Mouse (Mus musculus): ENCODE data around the gene Tlcd1. TPM values are rescaled to one million over a fixed set of nuclear protein-coding genes. Genes with fewer than 3 reads are reported as not detected.

Gene Tlcd1
- polyA plus RNA-seq, 1 experiment from 2014 or later: 52.5 TPM

GRCm38 (mm10) chr11:78177437-78177836, 926 bp downstream of the Tlcd1 start:
- H3K9ac ChIP-seq (ENCODE audit: low read depth, low read length): peak overlapping the region; percentile 95
- peaks cover 24% of the 10 kb centered on the region for H3K4me1 ChIP-seq (replicated peaks; ENCODE audit: control insufficient read depth, insufficient read depth, low read length)
- no peaks in the 10 kb centered on the region for H3K27me3 ChIP-seq (replicated peaks; ENCODE audit: control insufficient read depth, insufficient read depth, low read length)
- H3K36me3 ChIP-seq (ENCODE audit: control insufficient read depth, insufficient read depth, low read length): peaks cover 26% of the 10 kb centered on the region
- H3K9me3 ChIP-seq (ENCODE audit: control insufficient read depth, low read length): no peaks in the 10 kb centered on the region
- peak overlapping the region; percentile 98 for H3K4me3 ChIP-seq (ENCODE audit: low read depth, low read length)
- DNase-seq (ENCODE audit: low spot score) (no peak), ATAC-seq (replicated peaks; ENCODE audit: low FRiP score) (peak; percentile 11; the same call in 1 of the 2 replicates)
- WGBS: under 1% methylated on average over 10 of the region's 10 CpGs
- peak overlapping the region; percentile 92 for H3K4me2 ChIP-seq
- H3K27ac ChIP-seq (ENCODE audit: low read depth, low read length): peak overlapping the region; percentile 98

- Histone ChIP-seq H3K36me3 (ENCODE audit: control insufficient read depth, insufficient read depth, low read length) (peaks cover 26% of the 10 kb centered on the region), H3K9ac (ENCODE audit: low read depth, low read length) (peak overlapping the region; percentile 95), H3K4me1 (replicated peaks; ENCODE audit: control insufficient read depth, insufficient read depth, low read length) (peaks cover 24% of the 10 kb centered on the region), H3K4me2 (peak overlapping the region; percentile 92), H3K4me3 (ENCODE audit: low read depth, low read length) (peak overlapping the region; percentile 98), H3K9me3 (ENCODE audit: control insufficient read depth, low read length) (no peaks in the 10 kb centered on the region), H3K27ac (ENCODE audit: low read depth, low read length) (peak overlapping the region; percentile 98), H3K27me3 (replicated peaks; ENCODE audit: control insufficient read depth, insufficient read depth, low read length) (no peaks in the 10 kb centered on the region)
- ATAC-seq (replicated peaks; ENCODE audit: low FRiP score) (peak; percentile 78), DNase-seq (ENCODE audit: low spot score) (peak; percentile 96)
- WGBS: under 1% methylated on average over 70 of the region's 84 CpGs
These were observed 1.7 kb downstream of the Tlcd1 start for GRCm38 (mm10) chr11:78177903-78178858.

- no peaks in the 10 kb centered on the region for H3K9me3 ChIP-seq (ENCODE audit: control insufficient read depth, low read length)
- H3K4me3 ChIP-seq (ENCODE audit: low read depth, low read length): peak overlapping the region; percentile 98
- H3K36me3 ChIP-seq (ENCODE audit: control insufficient read depth, insufficient read depth, low read length): peaks cover 26% of the 10 kb centered on the region
- peaks cover 24% of the 10 kb centered on the region for H3K4me1 ChIP-seq (replicated peaks; ENCODE audit: control insufficient read depth, insufficient read depth, low read length)
- peak overlapping the region; percentile 95 for H3K9ac ChIP-seq (ENCODE audit: low read depth, low read length)
- peak overlapping the region; percentile 98 for H3K27ac ChIP-seq (ENCODE audit: low read depth, low read length)
- H3K4me2 ChIP-seq: peak overlapping the region; percentile 92
- ATAC-seq (replicated peaks; ENCODE audit: low FRiP score) (peak; percentile 6; the same call in 1 of the 2 replicates), DNase-seq (ENCODE audit: low spot score) (peak; percentile 88)
- 1% methylated on average over 29 of the region's 29 CpGs for WGBS
- H3K27me3 ChIP-seq (replicated peaks; ENCODE audit: control insufficient read depth, insufficient read depth, low read length): no peaks in the 10 kb centered on the region
These were observed 2.4 kb downstream of the Tlcd1 start for GRCm38 (mm10) chr11:78178859-78179437.

GRCm38 (mm10) chr11:78179438-78179999, 3.0 kb downstream of the Tlcd1 start:
- H3K4me3 ChIP-seq (ENCODE audit: low read depth, low read length): peak overlapping the region; percentile 98
- 14% methylated on average over 8 of the region's 8 CpGs for WGBS
- peaks cover 26% of the 10 kb centered on the region for H3K36me3 ChIP-seq (ENCODE audit: control insufficient read depth, insufficient read depth, low read length)
- peak overlapping the region; percentile 92 for H3K4me2 ChIP-seq
- no peaks in the 10 kb centered on the region for H3K27me3 ChIP-seq (replicated peaks; ENCODE audit: control insufficient read depth, insufficient read depth, low read length)
- H3K4me1 ChIP-seq (replicated peaks; ENCODE audit: control insufficient read depth, insufficient read depth, low read length): peaks cover 24% of the 10 kb centered on the region
- ATAC-seq (replicated peaks; ENCODE audit: low FRiP score) (no peak), DNase-seq (ENCODE audit: low spot score) (no peak)
- peak overlapping the region; percentile 98 for H3K27ac ChIP-seq (ENCODE audit: low read depth, low read length)
- H3K9me3 ChIP-seq (ENCODE audit: control insufficient read depth, low read length): no peaks in the 10 kb centered on the region
- peak overlapping the region; percentile 95 for H3K9ac ChIP-seq (ENCODE audit: low read depth, low read length)

- peaks cover 26% of the 10 kb centered on the region for H3K36me3 ChIP-seq (ENCODE audit: control insufficient read depth, insufficient read depth, low read length)
- WGBS: 35% methylated on average over 6 of the region's 6 CpGs
- DNase-seq (ENCODE audit: low spot score): no peak
- H3K27ac ChIP-seq (ENCODE audit: low read depth, low read length): peak overlapping the region; percentile 56
- H3K9me3 ChIP-seq (ENCODE audit: control insufficient read depth, low read length): no peaks in the 10 kb centered on the region
- peak overlapping the region; percentile 92 for H3K4me2 ChIP-seq
- peaks cover 20% of the 10 kb centered on the region for H3K4me1 ChIP-seq (replicated peaks; ENCODE audit: control insufficient read depth, insufficient read depth, low read length)
- peak overlapping the region; percentile 98 for H3K4me3 ChIP-seq (ENCODE audit: low read depth, low read length)
- peak overlapping the region; percentile 95 for H3K9ac ChIP-seq (ENCODE audit: low read depth, low read length)
- no peak for ATAC-seq (replicated peaks; ENCODE audit: low FRiP score)
- H3K27me3 ChIP-seq (replicated peaks; ENCODE audit: control insufficient read depth, insufficient read depth, low read length): no peaks in the 10 kb centered on the region
These were observed 3.7 kb downstream of the Tlcd1 start for GRCm38 (mm10) chr11:78180081-78180761.

GRCm38 (mm10) chr11:78181830-78182357, 5.4 kb downstream of the Tlcd1 start:
- H3K4me2 ChIP-seq: peak overlapping the region; percentile 92
- no peak for ATAC-seq (replicated peaks; ENCODE audit: low FRiP score)
- H3K27me3 ChIP-seq (replicated peaks; ENCODE audit: control insufficient read depth, insufficient read depth, low read length): peaks cover 5% of the 10 kb centered on the region
- peaks cover 15% of the 10 kb centered on the region for H3K4me1 ChIP-seq (replicated peaks; ENCODE audit: control insufficient read depth, insufficient read depth, low read length)
- no peaks in the 10 kb centered on the region for H3K9me3 ChIP-seq (ENCODE audit: control insufficient read depth, low read length)
- peaks cover 26% of the 10 kb centered on the region for H3K36me3 ChIP-seq (ENCODE audit: control insufficient read depth, insufficient read depth, low read length)
- H3K9ac ChIP-seq (ENCODE audit: low read depth, low read length): peak overlapping the region; percentile 93
- peak overlapping the region; percentile 95 for H3K27ac ChIP-seq (ENCODE audit: low read depth, low read length)
- WGBS: 26% methylated on average over 2 of the region's 2 CpGs
- DNase-seq (ENCODE audit: low spot score): no peak
- peak overlapping the region; percentile 98 for H3K4me3 ChIP-seq (ENCODE audit: low read depth, low read length)

- Histone ChIP-seq H3K27me3 (replicated peaks; ENCODE audit: control insufficient read depth, insufficient read depth, low read length) (peaks cover 8% of the 10 kb centered on the region), H3K4me2 (peak overlapping the region; percentile 92), H3K4me1 (replicated peaks; ENCODE audit: control insufficient read depth, insufficient read depth, low read length) (peaks cover 15% of the 10 kb centered on the region), H3K9ac (ENCODE audit: low read depth, low read length) (peak overlapping the region; percentile 93), H3K36me3 (ENCODE audit: control insufficient read depth, insufficient read depth, low read length) (peaks cover 26% of the 10 kb centered on the region), H3K4me3 (ENCODE audit: low read depth, low read length) (peak overlapping the region; percentile 98), H3K27ac (ENCODE audit: low read depth, low read length) (peak overlapping the region; percentile 95), H3K9me3 (ENCODE audit: control insufficient read depth, low read length) (no peaks in the 10 kb centered on the region)
- WGBS: 3% methylated on average over 7 of the region's 7 CpGs
- no peak for ATAC-seq (replicated peaks; ENCODE audit: low FRiP score)
- DNase-seq (ENCODE audit: low spot score): no peak
These were observed 5.9 kb downstream of the Tlcd1 start for GRCm38 (mm10) chr11:78182450-78182849.
